Mouse (Mus musculus) thymus, postnatal 10 days (tissue): ENCODE results near the gene Nnat.
"Not testable (repeated sequence)": the region's sequence is repeated elsewhere in the genome, so short reads cannot be mapped to it uniquely, and the experiment has no call there.

Source experiments
- DNase-seq, 2 experiments: peaks; one replicate each; pipeline ENCODE4 v3.0.0; 2021; ENCODE audit warnings: low spot score in 2 of 2

The Nnat gene

GRCm38 (mm10) chr2:157552158-157552886, 7.6 kb upstream of the Nnat start:
- DNase-seq, result no peak

- no peak for DNase-seq
These were observed 3.7 kb upstream of the Nnat start for GRCm38 (mm10) chr2:157556074-157556698.

- DNase-seq, result no peak
These were observed 1.8 kb upstream of the Nnat start for GRCm38 (mm10) chr2:157558051-157558450.

GRCm38 (mm10) chr2:157558520-157558919, 1.4 kb upstream of the Nnat start:
- no peak for DNase-seq

GRCm38 (mm10) chr2:157559440-157559839, 438 bp upstream of the Nnat start:
- no peak for DNase-seq

GRCm38 (mm10) chr2:157560302-157560701, 424 bp downstream of the Nnat start:
- no peak for DNase-seq

- DNase-seq, result no peak
These were observed 1.4 kb downstream of the Nnat start for GRCm38 (mm10) chr2:157561165-157561836.

- DNase-seq, result no peak
These were observed 3.2 kb downstream of the Nnat start for GRCm38 (mm10) chr2:157563031-157563430.

- no peak for DNase-seq
These were observed 4.8 kb downstream of the Nnat start for GRCm38 (mm10) chr2:157564723-157565122.

GRCm38 (mm10) chr2:157565446-157565845, 5.6 kb downstream of the Nnat start:
- DNase-seq, result no peak

- DNase-seq, result no peak
These were observed 6.0 kb downstream of the Nnat start for GRCm38 (mm10) chr2:157565898-157566259.

- DNase-seq, result peak; percentile 66 to 82
These were observed 6.5 kb downstream of the Nnat start for GRCm38 (mm10) chr2:157566260-157566952.

- DNase-seq, result no peak
These were observed 7.5 kb downstream of the Nnat start for GRCm38 (mm10) chr2:157567235-157567961.

- no peak for DNase-seq
These were observed 9.0 kb downstream of the Nnat start for GRCm38 (mm10) chr2:157568881-157569280.

- DNase-seq, result no peak
These were observed 10.1 kb downstream of the Nnat start for GRCm38 (mm10) chr2:157569796-157570485.

- peak in 1 of 2 experiments; percentile 28 for DNase-seq
These were observed 11.4 kb downstream of the Nnat start, which contains the start of gene Blcap for GRCm38 (mm10) chr2:157571224-157571832. TSS of gene Blcap (minus strand) at chr2:157571274.

- DNase-seq, result no peak
These were observed 12.9 kb downstream of the Nnat start for GRCm38 (mm10) chr2:157572786-157573185.

GRCm38 (mm10) chr2:157585351-157585750, 25.5 kb downstream of the Nnat start:
- not testable (repeated sequence) for DNase-seq

- no peak for DNase-seq
These were observed 37.1 kb downstream of the Nnat start for GRCm38 (mm10) chr2:157596876-157597566.

- DNase-seq, result no peak
These were observed 41.6 kb downstream of the Nnat start for GRCm38 (mm10) chr2:157601435-157601839.
